Mouse (Mus musculus): ENCODE measurements around the gene Rbm47.
"Not testable (repeated sequence)": the region's sequence is repeated elsewhere in the genome, so short reads cannot be mapped to it uniquely, and the experiment has no call there.

Rbm47 gene

DNA sequence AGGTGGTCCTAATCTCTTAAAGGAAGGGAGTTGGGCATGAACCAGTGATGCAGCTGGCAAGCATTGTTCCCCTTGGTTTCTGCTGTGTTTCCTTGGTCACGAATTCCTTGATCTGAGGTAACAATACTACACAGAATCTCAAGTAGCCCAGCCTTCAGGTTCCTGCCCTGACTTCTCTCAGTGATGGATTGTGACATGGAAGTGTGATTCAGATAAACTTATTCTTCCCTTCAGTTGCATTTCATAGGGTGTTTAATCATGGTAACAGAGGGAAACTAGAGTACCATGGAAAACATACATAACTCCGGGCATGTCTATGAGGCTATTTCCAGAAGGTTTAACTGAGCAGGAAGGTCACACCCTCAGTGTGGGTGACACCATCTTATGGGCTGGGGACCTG lies at the start of gene Rbm47:
Gene Rbm47, minus strand, starts transcription at position 101 of the 400 bp plus-strand sequence.
- DNase-seq (ENCODE audit: low spot score in 2 of 2): no peak

DNA sequence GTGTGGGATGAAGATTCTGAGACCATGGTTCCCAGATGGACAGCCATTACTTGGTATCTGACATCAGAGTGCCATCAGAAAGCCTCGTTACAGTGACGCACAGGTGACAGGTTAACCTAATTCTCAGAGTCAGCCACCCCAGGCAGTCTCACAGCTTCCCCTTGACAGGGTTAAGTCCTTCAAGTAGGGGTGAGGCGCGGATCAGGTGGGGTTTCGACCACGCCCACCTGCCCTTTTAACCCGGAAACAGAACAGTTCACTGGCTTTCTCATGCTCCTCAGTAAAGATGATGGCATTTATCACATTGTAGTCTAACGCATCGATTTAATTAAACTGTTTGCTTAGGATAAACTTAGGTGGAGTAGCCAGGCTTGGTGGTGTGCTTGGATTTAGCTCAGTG lies 47.7 kb upstream of the Rbm47 start:
- DNase-seq (ENCODE audit: low spot score in 2 of 2): no peak

DNA sequence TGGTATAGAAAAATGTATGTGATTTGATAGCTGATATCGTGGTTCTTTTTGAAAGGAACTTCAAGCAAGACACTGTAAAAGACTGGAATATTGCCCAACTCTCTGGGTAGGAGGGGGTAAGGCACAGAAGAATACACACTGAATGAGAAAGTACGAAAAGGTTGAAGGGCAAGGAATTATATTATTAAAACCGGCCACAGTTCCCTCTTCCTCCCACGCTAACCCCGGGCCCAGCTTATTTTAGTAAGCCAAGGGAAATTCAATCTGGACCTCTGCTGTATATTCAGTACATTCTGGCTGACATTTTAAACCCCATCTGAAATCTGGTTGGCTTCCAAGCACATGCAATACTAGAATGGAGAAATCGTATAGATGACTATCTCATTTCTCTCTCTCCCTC lies 46.8 kb upstream of the Rbm47 start:
- no peak for DNase-seq (ENCODE audit: low spot score in 2 of 2)

DNA sequence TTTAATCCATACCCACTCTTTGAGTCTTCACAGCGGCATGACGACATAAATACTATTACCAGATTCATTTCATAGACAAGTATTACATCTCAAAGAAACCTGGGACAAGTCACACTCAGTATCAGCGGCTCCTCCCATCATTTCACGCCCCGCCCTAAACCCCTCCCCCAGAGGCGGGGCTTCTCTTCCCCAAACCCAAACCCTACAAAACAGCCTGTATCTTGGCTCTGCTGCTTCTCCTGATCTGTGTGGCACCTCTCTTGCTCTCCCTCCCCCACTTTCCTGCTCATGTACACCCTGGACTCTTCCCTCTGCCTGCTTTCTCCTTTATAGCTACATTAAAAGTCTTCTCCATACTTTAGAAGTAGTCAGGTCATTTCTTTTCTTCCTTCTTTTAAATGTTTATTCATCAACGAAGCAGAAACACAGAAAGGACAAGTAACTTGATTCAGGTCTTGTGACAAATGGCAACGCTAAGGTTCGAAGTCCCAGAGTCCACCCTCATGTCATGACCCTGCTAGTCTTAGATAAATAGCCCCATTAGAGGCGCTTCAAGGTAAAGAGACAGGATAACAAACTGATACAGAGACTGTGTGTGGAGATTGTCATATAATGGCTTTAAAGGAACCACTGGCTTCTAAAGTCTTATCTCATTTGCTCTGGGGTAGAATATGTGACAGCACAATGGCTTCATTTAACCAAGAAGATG lies 42.8 kb upstream of the Rbm47 start:
- no peak for DNase-seq (ENCODE audit: low spot score in 2 of 2)

DNA sequence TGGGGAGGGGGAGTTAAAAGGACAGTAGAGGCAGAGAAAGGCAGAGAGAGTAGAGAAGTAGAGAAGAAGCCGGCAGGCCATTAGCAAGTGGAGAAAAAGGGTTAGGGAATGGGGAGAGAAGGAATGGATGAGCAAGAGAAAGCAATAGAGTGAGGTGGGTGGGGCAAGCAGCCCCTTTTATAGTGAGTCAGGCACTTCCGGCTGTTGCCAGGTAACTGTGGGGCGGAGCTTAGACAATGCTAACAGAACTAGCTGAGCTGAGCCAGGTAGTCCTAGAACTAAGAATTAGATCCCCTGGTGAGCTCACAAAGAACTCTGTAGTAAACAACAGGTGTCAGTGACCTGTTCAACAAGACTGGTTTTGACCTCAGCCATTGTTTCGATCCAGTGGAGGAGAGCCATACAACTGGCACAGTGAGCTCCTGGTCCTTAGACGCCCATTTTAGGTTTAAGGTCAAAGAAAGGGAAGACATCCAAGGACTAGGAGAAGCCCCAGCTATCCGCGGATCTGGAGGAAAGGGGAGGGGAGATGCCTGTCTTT lies 41.5 kb upstream of the Rbm47 start:
- DNase-seq (ENCODE audit: low spot score in 2 of 2): no peak

DNA sequence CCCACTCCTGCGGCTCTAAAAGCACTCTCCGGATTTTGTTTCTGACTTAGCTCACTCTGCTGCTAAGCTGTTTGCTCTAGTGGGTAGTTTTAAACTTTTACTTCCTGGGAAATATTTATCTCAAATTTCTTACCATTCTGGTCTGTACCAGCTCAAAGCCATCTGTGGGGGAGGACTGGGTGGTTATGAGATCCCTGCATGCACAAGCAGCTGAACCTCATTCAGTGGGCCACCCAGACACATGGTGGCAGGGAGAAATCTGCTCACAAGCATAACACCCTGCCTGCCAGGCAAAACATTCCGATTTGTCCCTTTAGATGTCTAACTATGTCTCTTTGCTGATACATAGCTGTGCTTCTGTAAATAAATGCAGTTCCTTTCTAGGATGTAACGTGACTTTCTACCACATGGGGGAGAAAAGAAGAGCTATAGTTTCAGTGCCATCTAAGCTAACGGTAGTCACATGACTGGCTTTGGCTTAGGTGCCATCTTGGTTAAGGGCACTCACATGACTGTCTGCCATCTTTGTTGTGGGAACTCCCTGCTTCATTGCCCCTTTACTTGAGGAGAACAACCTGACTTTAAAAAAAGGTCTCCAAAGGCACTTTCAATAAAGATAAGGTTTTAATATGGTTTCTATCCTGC lies 36.7 kb upstream of the Rbm47 start:
- DNase-seq (ENCODE audit: low spot score in 2 of 2): no peak

DNA sequence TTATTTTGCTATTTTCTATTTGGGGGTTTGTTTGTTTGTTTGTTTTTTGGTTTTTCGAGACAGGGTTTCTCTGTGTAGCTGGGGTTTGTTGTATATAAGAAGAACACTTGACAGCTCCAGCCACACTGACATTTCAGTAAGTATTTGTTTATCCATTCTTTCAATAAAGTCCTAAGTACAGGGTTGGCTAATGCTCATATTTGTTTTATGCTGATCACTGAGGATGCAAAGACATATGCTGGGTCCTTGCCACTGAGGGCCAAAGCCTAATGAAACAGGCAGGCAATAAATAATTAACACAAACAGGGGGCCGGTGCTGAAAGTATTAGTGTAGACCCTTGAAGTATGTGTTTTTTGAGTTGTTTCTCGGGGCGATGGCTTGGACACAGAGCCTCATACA lies 32.0 kb upstream of the Rbm47 start:
- DNase-seq (ENCODE audit: low spot score in 2 of 2): no peak

DNA sequence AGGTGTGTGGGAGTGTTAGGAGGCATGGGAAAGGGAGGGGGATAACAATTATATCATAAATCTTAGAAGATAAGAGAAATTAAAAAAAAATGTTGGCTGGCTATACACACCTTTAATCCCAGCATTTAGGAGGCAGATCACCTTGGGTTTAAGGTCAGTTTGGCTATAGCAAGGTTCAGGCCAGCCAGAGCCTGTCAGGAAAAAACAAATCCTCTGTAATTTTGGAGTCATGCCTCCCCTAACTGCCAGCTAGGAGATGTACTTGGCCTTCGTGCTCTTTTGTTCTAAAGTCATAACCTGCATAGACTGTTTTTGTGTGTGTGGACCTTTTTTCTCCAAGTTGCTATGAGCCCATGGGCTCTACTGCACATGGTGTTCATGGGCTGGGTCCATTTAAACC lies 30.5 kb upstream of the Rbm47 start:
- no peak for DNase-seq (ENCODE audit: low spot score in 2 of 2)

DNA sequence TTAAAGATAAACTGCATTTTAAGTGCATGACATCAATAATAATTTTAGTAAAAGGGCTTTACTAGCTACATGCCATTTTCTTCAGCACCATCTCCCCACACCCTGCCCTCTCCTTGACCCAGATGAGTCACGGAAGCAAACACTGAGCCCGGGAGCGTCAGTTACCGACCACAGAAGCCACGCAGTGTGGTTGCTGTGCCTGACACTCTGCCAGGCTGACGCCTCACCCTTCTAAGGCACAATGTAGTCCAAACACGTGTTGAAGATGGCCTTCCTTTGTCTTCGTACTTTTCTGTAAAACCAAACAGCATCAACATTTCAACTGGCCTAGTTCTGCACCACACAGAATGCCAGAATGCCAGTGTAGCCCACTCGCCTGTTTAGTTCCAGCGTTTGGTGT lies 27.1 kb upstream of the Rbm47 start:
- no peak for DNase-seq (ENCODE audit: low spot score in 2 of 2)

DNA sequence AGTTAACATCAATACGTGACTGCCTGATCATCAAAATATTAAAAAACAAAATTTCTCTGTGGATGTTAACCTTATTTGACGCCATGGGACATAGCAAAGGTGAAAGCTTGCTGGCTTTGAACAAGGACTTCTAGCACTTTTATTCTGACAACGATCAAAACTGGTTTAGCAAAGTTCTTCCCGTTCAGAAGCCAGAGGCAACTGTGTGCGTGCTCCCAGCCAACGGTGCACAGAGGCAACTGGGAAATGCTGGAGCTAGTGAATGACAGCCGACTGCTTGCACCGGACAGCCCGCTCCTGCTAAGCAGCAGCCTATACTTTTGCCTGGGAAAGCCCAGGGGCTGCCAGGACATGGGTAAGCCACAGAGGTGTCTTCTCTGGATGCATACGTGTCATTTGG lies 22.4 kb upstream of the Rbm47 start:
- DNase-seq (ENCODE audit: low spot score in 2 of 2): no peak

DNA sequence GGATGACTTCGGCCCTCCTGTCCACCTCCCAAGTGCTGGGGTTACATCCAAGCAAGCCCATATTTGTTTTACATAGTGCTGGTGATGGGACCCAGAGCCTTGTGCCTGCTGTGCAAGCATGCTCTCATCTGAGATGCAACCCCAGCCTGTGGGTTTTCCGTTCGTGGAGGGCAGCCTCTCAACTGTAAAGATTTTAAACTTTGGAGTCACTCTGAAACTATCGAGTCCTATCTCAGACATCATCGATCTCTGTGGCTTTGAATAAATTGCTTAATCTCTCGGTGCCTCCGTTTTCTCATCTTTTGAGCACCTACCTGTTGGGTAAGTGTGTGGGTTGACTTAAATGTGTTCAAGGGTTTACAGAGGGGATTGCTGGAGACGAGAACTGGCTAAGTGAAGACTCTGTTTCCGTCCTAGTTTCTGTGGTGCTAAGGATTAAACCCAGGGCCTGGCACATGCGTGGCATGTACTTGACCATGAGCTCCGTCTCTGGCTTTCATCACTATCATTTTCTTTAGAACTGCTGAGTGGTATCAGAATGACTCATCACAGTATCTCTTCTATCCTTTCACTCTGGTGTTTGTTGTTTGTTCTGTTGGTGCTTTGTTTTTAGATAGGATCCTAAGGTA lies 20.4 kb upstream of the Rbm47 start:
- DNase-seq (ENCODE audit: low spot score in 2 of 2): no peak

DNA sequence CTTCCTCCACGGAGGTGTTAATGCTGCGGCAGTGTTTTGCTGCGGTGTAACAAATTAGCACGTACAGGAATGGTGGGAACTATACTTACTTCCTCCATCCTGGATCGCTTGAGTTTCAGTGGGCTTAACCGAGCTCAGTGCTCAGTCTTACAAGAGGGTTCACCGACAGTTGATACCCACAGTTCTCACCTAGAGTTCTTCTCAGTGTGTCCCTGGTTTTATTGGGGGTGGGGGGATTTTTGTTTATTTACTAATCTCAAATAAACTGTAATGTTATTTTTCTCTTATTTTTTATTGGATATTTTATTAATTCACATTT lies 18.2 kb upstream of the Rbm47 start:
- no peak for DNase-seq (ENCODE audit: low spot score in 2 of 2)

DNA sequence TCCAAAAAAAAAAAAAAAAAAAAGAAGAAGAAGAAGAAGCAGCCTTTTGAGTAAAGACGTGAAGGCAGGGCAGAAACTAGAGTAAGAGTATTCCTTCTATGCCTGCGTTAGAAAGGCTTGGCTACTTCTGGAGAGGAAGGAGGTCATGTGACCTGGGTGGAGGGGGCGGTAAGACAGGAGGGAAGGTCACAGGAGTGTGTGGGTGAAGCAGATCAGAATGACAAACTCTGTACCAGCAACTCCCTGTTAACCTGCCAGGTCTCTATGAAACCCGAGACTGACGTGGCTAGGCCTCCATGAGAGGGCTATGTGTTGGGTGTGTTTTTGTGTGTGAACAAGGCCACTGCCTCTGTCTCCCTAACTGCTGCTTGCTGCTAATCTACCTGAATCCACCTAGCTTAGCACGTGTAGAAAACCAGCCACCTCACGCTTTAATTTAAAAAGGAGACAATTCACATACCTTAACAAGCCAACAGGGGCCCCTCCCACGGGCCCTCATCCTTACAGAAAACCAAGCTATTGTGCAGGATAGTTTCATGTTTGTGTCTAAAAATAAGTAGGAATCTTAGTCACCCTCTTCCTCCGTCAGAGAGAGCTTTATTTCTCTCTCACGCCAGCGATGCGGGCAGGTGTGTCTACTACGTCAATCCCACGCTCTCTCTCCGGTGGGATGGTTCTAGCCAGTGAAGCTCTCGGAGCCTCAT lies 17.7 kb upstream of the Rbm47 start:
- no peak for DNase-seq (ENCODE audit: low spot score in 2 of 2)

DNA sequence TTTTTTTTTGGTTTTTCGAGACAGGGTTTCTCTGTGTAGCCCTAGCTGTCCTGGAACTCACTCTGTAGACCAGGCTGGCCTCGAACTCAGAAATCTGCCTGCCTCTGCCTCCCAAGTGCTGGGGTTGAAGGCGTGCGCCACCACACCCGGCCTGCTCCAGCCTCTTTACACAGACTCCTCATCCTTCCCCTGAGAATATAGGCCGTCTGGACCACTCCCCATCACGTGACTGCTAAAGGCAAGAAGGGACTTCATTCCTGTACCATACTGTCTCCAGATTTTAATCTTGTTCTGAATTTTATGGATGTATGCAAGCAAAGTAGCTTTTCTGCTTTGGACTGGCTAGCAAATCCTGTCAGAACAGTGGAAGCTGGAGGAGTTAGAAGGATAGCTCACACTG lies 15.7 kb upstream of the Rbm47 start:
- not testable (repeated sequence) for DNase-seq (ENCODE audit: low spot score in 2 of 2)

DNA sequence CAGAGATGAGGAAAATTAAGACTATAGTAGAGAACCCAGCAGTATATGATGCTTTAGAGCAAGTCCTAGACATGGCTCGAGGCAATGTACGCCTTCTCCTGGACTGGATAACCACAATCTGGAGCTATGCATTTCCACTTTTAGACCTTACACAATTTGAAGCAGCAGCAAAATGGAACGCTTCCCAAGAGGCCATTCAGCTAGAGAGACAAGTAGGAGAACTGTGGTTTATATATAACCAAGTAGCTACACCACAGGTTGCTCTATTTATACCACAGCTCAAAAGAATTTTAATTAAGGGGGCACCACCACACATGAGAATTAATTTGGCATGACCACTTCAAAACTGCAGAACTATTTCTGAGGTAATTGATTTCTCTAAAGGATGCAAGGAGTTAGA lies 9.2 kb upstream of the Rbm47 start:
- no peak for DNase-seq (ENCODE audit: low spot score in 2 of 2)

DNA sequence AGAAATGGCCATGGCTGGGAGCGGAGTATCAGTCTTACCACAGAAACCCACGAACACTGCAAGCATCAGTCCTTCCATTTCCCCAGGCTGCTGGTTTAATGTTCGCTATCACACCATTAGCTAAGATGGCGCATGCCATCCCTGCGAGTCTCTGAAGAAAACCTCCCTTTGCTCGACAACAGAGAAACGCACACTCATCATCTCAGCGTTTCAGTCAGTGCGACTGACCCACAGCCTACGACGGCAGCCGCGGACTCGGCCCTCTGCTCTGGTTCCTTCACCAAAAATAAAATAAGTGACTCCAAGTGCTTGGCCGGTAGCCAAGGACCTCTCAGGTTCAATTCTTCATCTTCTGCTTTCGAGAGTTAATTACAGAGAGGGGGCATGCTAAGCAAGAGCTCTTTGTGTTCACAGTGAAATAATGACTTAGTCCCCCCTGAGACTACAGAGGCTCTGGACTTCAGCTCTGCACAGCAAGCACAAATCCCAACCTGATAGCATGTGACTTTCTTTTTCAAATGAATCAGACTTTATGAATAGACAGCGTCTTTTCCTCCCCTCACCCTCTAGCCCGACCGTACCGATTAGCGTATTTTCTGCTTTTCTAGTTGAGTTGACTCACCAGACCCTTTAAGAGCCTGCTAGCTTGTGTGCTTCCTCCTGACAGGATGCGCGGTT lies 1.4 kb upstream of the Rbm47 start:
- DNase-seq (ENCODE audit: low spot score in 2 of 2): no peak

DNA sequence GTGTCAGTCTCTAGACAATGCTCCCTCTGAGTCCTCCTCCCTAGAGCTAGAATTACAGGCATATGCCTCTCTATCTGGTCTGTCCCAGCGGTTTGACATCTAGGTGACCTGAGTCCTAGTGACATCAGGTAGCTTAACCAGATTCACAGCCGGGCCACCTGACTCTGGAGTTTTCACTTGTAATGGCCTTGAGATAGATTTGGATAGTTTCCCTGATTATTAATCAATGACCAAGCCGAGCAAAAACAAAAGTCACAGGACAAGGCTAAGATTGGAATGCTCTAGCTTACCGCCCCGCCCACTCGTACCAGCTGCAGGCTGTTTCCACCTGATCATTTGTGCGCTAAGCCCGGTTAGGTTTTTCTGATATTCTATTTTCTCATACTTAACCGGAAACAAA lies 2.3 kb downstream of the Rbm47 start:
- DNase-seq (ENCODE audit: low spot score in 2 of 2): no peak

DNA sequence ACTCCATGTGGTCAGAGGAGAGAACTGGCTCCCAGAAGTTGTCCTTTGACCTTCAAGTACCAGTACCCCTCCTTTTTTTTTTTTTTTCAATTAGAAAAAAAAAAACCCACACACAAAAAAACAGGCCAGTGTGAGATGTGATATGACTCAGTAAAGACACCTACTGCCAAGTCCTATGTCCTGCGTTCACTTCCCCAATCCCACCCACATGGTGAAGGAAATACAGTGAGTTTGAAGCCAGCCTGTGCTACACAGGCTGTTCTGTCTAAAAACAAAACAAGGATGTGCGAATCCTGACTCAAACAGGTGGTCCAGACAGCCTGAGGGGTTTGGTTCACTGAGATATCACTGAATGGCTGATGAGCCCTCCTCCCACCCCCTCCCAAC lies 3.8 kb downstream of the Rbm47 start:
- no peak for DNase-seq (ENCODE audit: low spot score in 2 of 2)

DNA sequence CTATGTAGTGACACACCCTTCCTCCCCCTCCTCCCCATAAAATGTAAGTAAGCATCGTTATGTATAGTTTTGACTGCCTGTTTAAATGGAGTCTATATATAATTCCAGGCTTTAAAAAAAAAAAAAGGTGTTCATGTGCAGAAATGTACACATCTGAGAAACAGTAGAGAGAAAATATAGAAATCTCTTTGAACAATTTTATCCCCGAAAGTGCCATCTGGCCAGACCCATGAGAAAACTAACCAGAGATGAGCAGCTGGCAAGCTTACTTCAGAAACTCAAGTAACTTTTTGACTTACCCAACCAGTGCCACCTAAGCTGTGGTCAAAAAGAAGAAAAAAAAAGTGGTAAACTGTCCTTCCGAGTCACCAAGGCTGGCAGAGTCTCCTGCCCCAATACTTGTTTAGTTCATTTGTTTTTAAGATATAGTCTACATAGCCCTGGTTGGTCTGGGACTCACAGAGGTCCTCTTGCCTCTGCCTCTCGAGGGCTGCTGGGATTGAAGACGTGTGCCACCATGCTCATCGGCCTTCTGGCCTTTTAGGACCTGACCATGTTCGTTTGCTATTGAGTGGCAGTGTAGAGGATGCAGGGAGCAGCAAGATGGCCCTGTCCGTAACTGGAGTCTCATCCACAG lies 4.3 kb downstream of the Rbm47 start:
- no peak for DNase-seq (ENCODE audit: low spot score in 2 of 2)

DNA sequence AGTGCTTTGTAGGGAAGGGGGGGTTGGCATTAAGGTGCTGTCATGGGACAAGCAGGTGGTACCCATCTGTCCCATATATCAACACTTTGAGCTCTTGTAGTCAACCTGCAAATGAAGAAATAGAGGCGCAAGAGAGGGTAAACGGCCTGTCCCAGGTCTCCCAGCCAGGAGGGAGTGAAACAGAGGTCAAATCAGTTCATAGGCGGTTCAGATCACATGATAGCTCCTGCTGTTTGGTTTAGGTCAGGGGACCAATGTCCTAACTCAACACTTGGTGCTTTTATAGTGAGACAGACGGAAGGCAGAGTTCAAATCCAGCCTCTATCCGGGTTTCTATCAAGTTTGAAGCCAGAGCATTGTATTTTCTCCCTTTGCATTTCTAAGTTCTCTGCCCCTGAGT lies 6.0 kb downstream of the Rbm47 start:
- no peak for DNase-seq (ENCODE audit: low spot score in 2 of 2)

DNA sequence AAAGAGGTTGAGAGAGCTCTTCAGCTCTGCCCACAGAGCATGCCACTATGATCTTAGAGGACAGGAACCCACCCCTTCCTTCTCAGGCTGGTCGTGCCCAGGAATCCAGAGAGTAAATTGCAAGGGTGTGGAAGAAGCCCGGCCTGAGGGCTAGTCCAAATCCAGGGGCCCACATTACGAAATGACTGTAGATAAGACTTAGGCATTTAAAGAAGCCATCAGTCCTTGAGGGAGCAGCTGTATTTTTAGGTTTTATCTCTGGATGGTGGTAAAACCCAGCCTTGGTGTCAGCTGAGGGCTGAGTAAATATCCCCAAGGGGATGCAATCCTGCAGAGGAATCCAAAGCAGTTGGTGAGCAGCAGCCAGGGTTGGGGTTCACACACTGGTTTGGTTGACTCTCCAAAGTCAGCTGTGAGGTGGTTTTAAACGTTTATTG lies 6.7 kb downstream of the Rbm47 start:
- no peak for DNase-seq (ENCODE audit: low spot score in 2 of 2)

DNA sequence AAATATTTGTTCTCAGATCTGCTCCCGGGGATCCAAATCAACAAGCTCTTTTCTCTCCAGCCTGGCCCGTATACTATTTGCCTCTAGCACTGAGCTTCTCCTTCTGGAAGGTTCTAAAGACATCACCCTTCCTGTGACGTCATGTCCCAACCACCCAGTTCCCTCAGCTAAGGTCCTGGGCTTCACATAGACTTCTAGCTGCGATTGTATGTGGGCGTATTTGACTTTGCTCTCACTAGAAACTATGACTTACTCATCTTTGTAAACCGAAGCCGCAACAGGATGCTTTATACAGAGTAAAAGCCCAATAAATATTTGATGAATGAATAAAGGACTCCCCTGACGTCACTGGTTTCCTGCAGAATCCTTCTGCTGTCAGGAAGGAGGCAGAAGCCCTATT lies 7.2 kb downstream of the Rbm47 start:
- DNase-seq (ENCODE audit: low spot score in 2 of 2): no peak

Data from frontal cortex, postnatal 25 days (tissue).